Mouse (Mus musculus) ES-Bruce4 (cell line): ENCODE data around the gene Ankrd10. TPM values are rescaled to one million over a fixed set of nuclear protein-coding genes. Genes with fewer than 3 reads are reported as not detected.
A peak's percentile ranks its signal among the peaks of the same experiment; 100 is the strongest.

Experiments
- H3K27ac ChIP-seq: 2 replicates; pipeline ENCODE4 v1.5.1; 2012; ENCODE audit warnings: low read length, inconsistent platforms; ENCODE audit not compliant: insufficient read depth
- H3K27me3 ChIP-seq: 2 replicates; pipeline ENCODE4 v1.6.1; 2012; ENCODE audit warnings: mild to moderate bottlenecking, low read length, inconsistent platforms; ENCODE audit not compliant: control insufficient read depth, poor library complexity, insufficient read depth, severe bottlenecking
- H3K36me3 ChIP-seq: 2 replicates; pipeline ENCODE4 v1.6.1; 2012; ENCODE audit warnings: inconsistent platforms, mild to moderate bottlenecking, low read length, moderate library complexity; ENCODE audit not compliant: control insufficient read depth, poor library complexity, insufficient read depth, severe bottlenecking
- H3K4me1 ChIP-seq: one replicate; pipeline ENCODE4 v1.8.1; 2011; ENCODE audit warnings: low read length; ENCODE audit not compliant: control insufficient read depth, insufficient read depth
- H3K4me3 ChIP-seq: 2 replicates; pipeline ENCODE4 v1.5.1; 2011; ENCODE audit warnings: low read depth, mild to moderate bottlenecking, low read length
- H3K9ac ChIP-seq: 2 replicates; pipeline ENCODE4 v1.6.1; 2012; ENCODE audit warnings: low read depth, mild to moderate bottlenecking, inconsistent platforms; ENCODE audit not compliant: poor library complexity, severe bottlenecking
- H3K9me3 ChIP-seq: replicated peaks from 2 replicates; pipeline ENCODE4 v1.6.1; 2012; ENCODE audit warnings: mild to moderate bottlenecking, low read length, inconsistent platforms; ENCODE audit not compliant: control insufficient read depth, poor library complexity, insufficient read depth, severe bottlenecking
- CTCF ChIP-seq: IDR thresholded peaks from one replicate; pipeline ENCODE4 v1.8.1; 2011; ENCODE audit warnings: low read depth, low read length
- EP300 ChIP-seq: IDR thresholded peaks from 2 replicates; pipeline ENCODE4 v1.6.1; 2011; ENCODE audit warnings: low read depth, low read length; ENCODE audit not compliant: insufficient read depth
- POLR2A ChIP-seq: IDR thresholded peaks from one replicate; pipeline ENCODE4 v1.8.1; 2011; ENCODE audit warnings: low read length; ENCODE audit not compliant: insufficient read depth
- polyA plus RNA-seq: library from polyadenylated mRNA; stranded (reverse); fragments of >200 nt; gene quantifications from 2 replicates; pipeline ENCODE4 v1.2.4, GENCODE M21; 2011; ENCODE audit warnings: low read depth; ENCODE audit not compliant: missing spikeins, insufficient read depth, insufficient read length

Ankrd10 gene
- polyA plus RNA-seq, 1 experiment = 101 TPM

GRCm38 (mm10) chr8:11643123-11643522 lies 7.6 kb upstream of the Ankrd10 start:
- Histone ChIP-seq H3K9me3 (0 out of 2 replicates have a peak, but pooled peaks cover 7% of the 10 kb centered on the region), H3K27ac (no peak overlapping the region)
- TF ChIP-seq EP300 = no peak
- no peak for TF ChIP-seq CTCF
- no peak for TF ChIP-seq POLR2A

DNA sequence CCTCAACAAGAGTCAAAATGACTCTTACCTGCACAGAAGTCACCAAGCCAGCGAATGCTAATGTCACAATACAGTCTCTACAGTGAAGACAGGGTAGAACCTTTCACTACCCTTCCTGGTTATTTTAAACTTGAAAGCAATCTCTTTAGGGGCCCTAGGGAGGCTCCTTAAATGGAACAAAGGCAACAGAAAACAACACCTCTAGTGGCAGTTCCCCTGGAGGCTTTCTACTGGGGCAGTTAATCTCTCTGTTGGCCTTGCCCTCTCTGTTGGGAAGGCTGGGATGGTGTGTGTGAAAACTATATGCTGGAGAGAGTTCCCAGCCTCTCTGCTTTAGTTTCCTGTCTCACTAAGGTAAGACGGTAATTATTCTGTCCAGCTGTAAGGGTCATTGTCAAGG lies 5.0 kb upstream of the Ankrd10 start:
- H3K9ac ChIP-seq = no peak overlapping the region
- no peaks in the 10 kb centered on the region for H3K36me3 ChIP-seq
- no peaks in the 10 kb centered on the region for H3K27me3 ChIP-seq
- 0 out of 2 replicates have a peak, but pooled peaks cover 7% of the 10 kb centered on the region for H3K9me3 ChIP-seq
- TF ChIP-seq EP300 (no peak), CTCF (no peak), POLR2A (no peak)
- H3K4me1 ChIP-seq = peaks cover 9% of the 10 kb centered on the region
- peak overlapping the region; percentile 55; the same call in 1 of the 2 replicates for H3K27ac ChIP-seq
- no peak overlapping the region for H3K4me3 ChIP-seq

More at GRCm38 (mm10) chr8:11643123-11643522, 7.6 kb upstream of the Ankrd10 start:
- H3K9ac ChIP-seq = no peak overlapping the region
- no peak overlapping the region for H3K4me3 ChIP-seq
- H3K4me1 ChIP-seq = peaks cover 9% of the 10 kb centered on the region
- H3K36me3 ChIP-seq = no peaks in the 10 kb centered on the region
- no peaks in the 10 kb centered on the region for H3K27me3 ChIP-seq

- no peak overlapping the region for H3K27ac ChIP-seq
- H3K9me3 ChIP-seq = 0 out of 2 replicates have a peak, but pooled peaks cover 3% of the 10 kb centered on the region
- no peak for TF ChIP-seq CTCF
- TF ChIP-seq EP300 = no peak
- no peak for TF ChIP-seq POLR2A
- H3K4me1 ChIP-seq = peaks cover 9% of the 10 kb centered on the region
- no peak overlapping the region for H3K4me3 ChIP-seq
- H3K36me3 ChIP-seq = peaks cover 4% of the 10 kb centered on the region
- no peaks in the 10 kb centered on the region for H3K27me3 ChIP-seq
- H3K9ac ChIP-seq = no peak overlapping the region
Measured at GRCm38 (mm10) chr8:11637531-11637930, 2.0 kb upstream of the Ankrd10 start.

- Histone ChIP-seq H3K4me1 (peaks cover 7% of the 10 kb centered on the region), H3K36me3 (peaks cover 11% of the 10 kb centered on the region), H3K4me3 (peak overlapping the region; percentile 61), H3K9ac (peak overlapping the region; percentile 66), H3K9me3 (0 out of 2 replicates have a peak, but pooled peaks cover 2% of the 10 kb centered on the region), H3K27me3 (no peaks in the 10 kb centered on the region), H3K27ac (peak overlapping the region; percentile 90)
- TF ChIP-seq POLR2A = peak; percentile 39
- TF ChIP-seq EP300 = peak; percentile 57
- TF ChIP-seq CTCF = no peak
Measured at GRCm38 (mm10) chr8:11636324-11637057, 934 bp upstream of the Ankrd10 start.

DNA sequence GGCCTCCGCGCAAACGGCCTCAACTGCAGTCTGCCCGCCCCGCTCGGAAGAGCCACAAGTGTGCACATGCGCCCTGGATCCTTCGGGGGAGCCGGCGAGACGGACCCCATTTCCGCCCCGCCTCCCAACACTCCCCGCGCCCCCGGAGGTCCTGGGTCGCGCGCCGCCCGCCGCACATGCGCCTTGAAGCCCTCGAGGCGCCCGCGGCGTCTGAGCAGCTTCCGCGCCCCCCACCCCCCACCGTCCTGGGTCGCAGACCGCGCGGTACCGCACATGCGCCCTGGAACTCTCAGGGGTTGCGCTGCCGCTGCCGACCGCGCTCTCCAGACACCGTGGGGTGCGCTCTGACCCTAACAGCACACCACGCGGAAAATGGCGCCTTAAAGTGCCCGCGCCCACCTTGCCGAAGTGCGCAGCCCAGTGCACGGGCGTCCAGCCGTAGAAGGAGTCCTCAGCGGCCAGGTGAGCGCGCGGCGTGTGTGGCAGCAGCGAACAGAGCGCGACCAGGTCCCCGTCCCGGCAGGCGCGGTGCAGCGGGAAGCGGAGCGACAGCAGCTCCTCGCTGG lies 462 bp downstream of the Ankrd10 start:
- TF ChIP-seq CTCF (no peak), EP300 (peak; percentile 45; the same call in 1 of the 2 replicates), POLR2A (peak; percentile 37)
- H3K36me3 ChIP-seq = peaks cover 25% of the 10 kb centered on the region

More for the DNA sequence above, 462 bp downstream of the Ankrd10 start:
- Histone ChIP-seq H3K27me3 (no peaks in the 10 kb centered on the region), H3K9ac (peak overlapping the region; percentile 89), H3K4me1 (peaks cover 5% of the 10 kb centered on the region), H3K27ac (peak overlapping the region; percentile 77), H3K9me3 (no peaks in the 10 kb centered on the region), H3K4me3 (peak overlapping the region; percentile 77)
